Mouse (Mus musculus) adrenal gland, postnatal 36 days (tissue): ENCODE data around the gene Gm10226. TPM values are rescaled to one million over a fixed set of nuclear protein-coding genes. Genes with fewer than 3 reads are reported as not detected.
"Not testable (repeated sequence)": the region's sequence is repeated elsewhere in the genome, so short reads cannot be mapped to it uniquely, and the experiment has no call there.

Experiments
- DNase-seq, 2 experiments: peaks; one replicate each; pipeline ENCODE4 v3.0.0; 2021; ENCODE audit warnings: mixed read lengths in 1 of 2
- long read RNA-seq, 2 experiments: library from polyadenylated mRNA; stranded (forward); transcript quantifications; one replicate each; pipeline ENCODE4 v2.0.0; 2021; ENCODE audit warnings: borderline sequencing depth in 2 of 2
- total RNA-seq, 2 experiments: library from RNA; stranded (reverse); gene quantifications; 2 replicates each; pipeline ENCODE4 v1.2.3; 2021

Gene Gm10226
- 1 to 10 TPM in 1 of 2 experiments, not detected in 1; 2.9 TPM for total RNA-seq
- long read RNA-seq, experiment 1, result 0 reads
- long read RNA-seq, experiment 2, result 0 reads

GRCm38 (mm10) chr17:21691560-21691959, at the start of gene Gm10226:
Gene Gm10226 (plus strand): TSS chr17:21691860.
- no peak for DNase-seq

GRCm38 (mm10) chr17:21648791-21649190, 42.9 kb upstream of the Gm10226 start:
- DNase-seq, result peak; percentile 77 to 82

GRCm38 (mm10) chr17:21649936-21650335, 41.7 kb upstream of the Gm10226 start:
- peak; percentile 38 to 49 for DNase-seq

GRCm38 (mm10) chr17:21650364-21650907, 41.2 kb upstream of the Gm10226 start, which contains the start of gene Zfp983:
Gene Zfp983 (plus strand): TSS chr17:21650624.
- DNase-seq, result peak; percentile 81 to 85

GRCm38 (mm10) chr17:21678826-21679225, 12.8 kb upstream of the Gm10226 start:
- not testable (repeated sequence) for DNase-seq

GRCm38 (mm10) chr17:21679273-21680018, 12.2 kb upstream of the Gm10226 start:
- peak; percentile 86 to 89 for DNase-seq

- not testable (repeated sequence) for DNase-seq
These were observed 11.7 kb upstream of the Gm10226 start for GRCm38 (mm10) chr17:21680019-21680376.

GRCm38 (mm10) chr17:21693342-21693741, 1.7 kb downstream of the Gm10226 start:
- DNase-seq, result no peak

- DNase-seq, result no peak
These were observed 4.4 kb downstream of the Gm10226 start for GRCm38 (mm10) chr17:21696073-21696472.

GRCm38 (mm10) chr17:21702281-21703240, 10.9 kb downstream of the Gm10226 start:
- DNase-seq, result no peak

- DNase-seq, result no peak
These were observed 11.8 kb downstream of the Gm10226 start for GRCm38 (mm10) chr17:21703414-21703813.

- DNase-seq, result peak; percentile 85 to 89
These were observed 15.8 kb downstream of the Gm10226 start, which contains the start of gene Zfp760 for GRCm38 (mm10) chr17:21707343-21707996. Gene Zfp760 (plus strand): TSS chr17:21707741.

- DNase-seq, result no peak
These were observed 16.7 kb downstream of the Gm10226 start for GRCm38 (mm10) chr17:21708401-21708800.

GRCm38 (mm10) chr17:21730495-21730894, 38.8 kb downstream of the Gm10226 start, which contains the start of gene Zfp229:
Gene Zfp229 (plus strand): TSS chr17:21730795.
- not testable (repeated sequence) for DNase-seq

- peak in 1 of 2 experiments; percentile 6 for DNase-seq
These were observed 41.4 kb downstream of the Gm10226 start for GRCm38 (mm10) chr17:21733049-21733448.

GRCm38 (mm10) chr17:21733529-21734031, 41.9 kb downstream of the Gm10226 start:
- DNase-seq, result peak; percentile 75 to 80

Other genes starting within 250 kb of the Gm10226 start
- gene Zfp51, start 241.5 kb upstream of the Gm10226 start, total RNA-seq, result 1 to 10 TPM; 7.3 TPM
- 1 to 10 TPM; 3.5 to 3.9 TPM for gene Zfp53, start 202.9 kb upstream of the Gm10226 start, total RNA-seq
- 10 to 100 TPM; 29.6 to 33.9 TPM for gene Zfp52, start 156.3 kb upstream of the Gm10226 start, total RNA-seq
- gene Zfp948, start 124.9 kb upstream of the Gm10226 start, total RNA-seq, result 10 to 100 TPM; 10.6 to 14.2 TPM
- 1 to 10 TPM; 7.1 to 8.1 TPM for gene Zfp983, start 41.2 kb upstream of the Gm10226 start, total RNA-seq
- 1 to 10 TPM; 6.1 to 6.3 TPM for gene Zfp760, start 15.9 kb downstream of the Gm10226 start, total RNA-seq
- gene Zfp229, start 38.9 kb downstream of the Gm10226 start, total RNA-seq, result 10 to 100 TPM in 1 of 2 experiments, 1 to 10 TPM in 1; 9.9 to 11.6 TPM
- gene Zfp820, start 153.9 kb downstream of the Gm10226 start, total RNA-seq, result 1 to 10 TPM; 1.5 to 2.7 TPM
- gene Zfp995, start 218.1 kb downstream of the Gm10226 start, total RNA-seq, result 1 to 10 TPM; 1.8 to 2.5 TPM